Mouse (Mus musculus) urinary bladder, postnatal 4 days (tissue): ENCODE measurements at regions not wholly inside any gene's neighbourhood (a gene's known extent, or its start where the extent isn't known, plus 50 kb on each side); places are given as distances from the start of the nearest gene placed in this dataset.

Source experiments
- DNase-seq, 2 experiments: peaks; one replicate each; pipeline ENCODE4 v3.0.0; 2021 to 2022; ENCODE audit warnings: low spot score in 2 of 2

- peak; percentile 69 to 79 for DNase-seq
Observed at GRCm38 (mm10) chr2:118038859-118039818, 72.5 kb upstream of the Thbs1 start.

DNA sequence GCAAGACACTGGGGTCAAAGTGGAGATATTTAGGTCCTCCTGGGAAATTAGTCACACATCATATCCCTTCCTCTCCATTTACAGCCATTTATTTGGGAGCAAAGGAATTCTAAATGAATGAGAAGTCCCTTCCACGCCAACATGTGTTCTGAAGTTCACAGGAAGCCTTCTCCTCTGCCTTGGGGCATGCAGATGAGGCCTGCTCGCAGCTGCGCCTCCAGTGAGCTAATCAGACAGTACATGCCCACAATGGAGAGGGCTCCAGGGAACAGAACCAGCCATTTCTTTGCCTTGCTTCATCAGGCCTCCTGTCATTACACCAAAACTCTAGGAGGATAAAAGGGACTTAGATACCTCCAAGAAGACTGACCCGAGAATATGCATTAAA is 71.9 kb upstream of the Thbs1 start:
- no peak for DNase-seq

DNA sequence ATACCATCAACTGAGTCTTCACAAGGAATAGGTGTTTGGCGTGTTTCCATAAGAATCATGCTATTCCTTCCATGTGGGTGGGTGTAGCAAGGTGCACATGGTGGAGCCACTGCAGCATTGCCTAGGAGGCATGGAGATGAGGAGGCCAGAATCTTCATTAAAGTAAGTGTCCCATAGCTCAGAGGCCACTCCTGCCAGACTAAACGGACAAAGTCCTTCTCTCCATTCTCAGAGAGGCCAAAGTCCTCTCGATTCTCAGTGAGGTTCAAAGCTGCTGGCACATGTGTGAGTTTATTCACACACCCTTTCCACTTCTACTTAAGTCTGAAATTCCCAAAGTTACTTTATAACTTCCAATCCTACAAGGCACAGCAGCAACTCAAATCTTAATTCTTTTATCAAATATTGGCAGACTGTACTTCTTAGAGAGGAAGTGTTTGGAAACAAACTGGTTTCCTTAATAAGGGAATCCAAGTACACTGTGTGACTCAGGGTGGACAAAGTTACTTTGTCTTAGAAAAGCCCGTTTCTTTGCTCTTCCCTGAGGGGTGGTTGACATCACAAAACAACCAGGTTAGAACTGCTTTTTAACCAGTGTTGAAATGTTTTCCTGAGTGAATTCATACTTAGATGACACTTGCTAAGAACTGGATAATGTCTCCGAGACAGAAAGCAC is 69.2 kb upstream of the Thbs1 start:
- no peak for DNase-seq

DNA sequence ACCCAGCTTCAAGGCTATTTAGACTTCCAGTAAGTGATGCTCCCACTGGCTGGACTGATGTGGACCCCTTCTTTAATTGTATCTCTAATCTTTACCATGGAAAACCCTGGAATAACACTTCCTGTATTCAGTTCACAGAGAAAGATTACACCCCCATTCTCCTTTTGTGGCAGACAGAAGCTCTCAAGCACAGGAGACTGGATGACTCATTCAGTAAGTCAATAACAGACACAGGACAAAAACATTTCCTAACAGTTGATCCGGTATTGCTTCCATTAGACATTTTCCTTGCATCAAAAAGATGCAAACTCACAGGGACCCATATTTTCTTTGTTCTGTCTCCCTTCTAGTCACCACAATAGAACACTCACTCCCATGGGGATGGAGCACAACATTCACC is 67.0 kb upstream of the Thbs1 start:
- DNase-seq = no peak

DNA sequence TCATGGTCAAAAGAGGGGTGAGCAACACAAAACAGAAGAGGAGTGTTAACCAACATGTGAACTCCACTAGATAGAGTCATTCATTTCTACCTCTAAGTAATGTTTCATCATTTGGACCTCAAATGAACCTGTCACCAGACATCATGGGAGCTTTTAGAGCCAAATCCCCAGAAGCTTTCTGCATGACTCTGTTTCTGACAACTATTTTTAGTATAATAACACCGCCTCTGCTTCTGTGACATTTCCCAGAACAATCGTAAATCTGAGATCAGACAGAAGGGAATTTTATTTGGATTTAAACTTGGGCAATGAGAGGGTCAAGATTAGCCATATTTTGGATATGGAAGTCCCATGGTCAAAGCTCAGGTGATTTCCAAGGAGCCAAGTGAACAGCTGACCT is 61.4 kb upstream of the Thbs1 start:
- DNase-seq = no peak

DNA sequence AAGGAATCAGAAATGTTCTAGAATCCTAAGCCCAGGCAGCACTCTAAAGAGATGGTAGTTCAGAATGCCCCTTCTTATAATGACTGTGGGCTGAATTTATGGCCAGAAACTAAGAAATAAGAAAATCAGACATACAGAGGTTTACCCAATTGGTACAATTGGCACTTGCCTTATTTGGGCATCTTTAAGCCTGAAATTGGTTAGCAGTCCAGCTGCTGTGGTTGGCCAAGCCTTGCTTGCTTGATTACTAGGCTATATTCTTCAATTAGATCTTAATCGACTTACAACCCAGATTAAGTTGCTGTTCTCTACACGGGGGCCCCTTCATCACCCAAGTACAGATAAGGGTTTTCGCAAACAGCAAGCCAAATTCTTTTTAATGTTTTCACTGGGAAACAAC is 60.1 kb upstream of the Thbs1 start:
- DNase-seq = no peak

- no peak for DNase-seq
Observed at GRCm38 (mm10) chr2:118053512-118053911, 58.2 kb upstream of the Thbs1 start.

GRCm38 (mm10) chr2:118058654-118059395 is 52.9 kb upstream of the Thbs1 start:
- no peak for DNase-seq

DNA sequence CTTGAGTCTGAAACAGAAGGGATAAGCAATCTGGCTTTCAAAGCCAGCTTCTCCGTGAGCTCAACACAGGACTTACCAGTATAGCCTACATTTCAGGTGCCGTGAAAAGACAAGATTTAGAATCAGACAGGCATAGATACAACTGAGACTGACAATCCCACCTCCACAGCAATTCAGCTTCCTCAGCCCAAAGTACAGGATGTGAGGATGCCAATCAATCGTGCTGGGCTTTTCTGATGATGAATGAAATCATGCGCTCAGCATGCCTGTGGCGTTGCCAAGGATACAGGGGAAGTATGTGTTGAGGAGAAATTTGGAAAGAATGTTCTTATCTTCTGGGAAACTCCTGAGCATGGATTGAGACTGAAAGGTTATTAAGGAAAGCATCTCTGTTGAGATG is 50.4 kb upstream of the Thbs1 start:
- no peak for DNase-seq
